Comparison of ENCODE assay signal across 10 mouse cellular contexts in the genomic region with DNA sequence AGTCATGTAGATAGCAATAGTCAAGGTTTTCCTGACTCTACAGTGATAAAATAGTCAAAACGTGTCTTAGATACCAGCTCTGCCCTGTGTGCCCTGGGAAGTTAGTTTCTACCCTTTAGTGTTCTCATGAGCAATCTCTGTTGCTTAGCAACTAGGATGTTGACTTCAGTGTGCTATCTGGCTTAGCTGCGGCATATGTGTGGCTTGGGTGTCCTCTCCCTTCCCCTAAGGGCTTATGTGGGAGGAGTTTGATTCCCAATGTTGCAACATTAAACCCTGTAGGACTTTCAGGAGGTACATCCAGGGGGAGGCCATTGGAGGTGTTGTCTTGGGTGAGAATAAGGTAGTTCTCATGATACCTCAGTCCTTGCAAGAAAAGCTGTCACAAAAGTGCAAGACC.
DNase-seq lines count a peak whose midpoint lies in the region; ATAC-seq and TF ChIP-seq lines count a peak whose summit lies in the region.
"Had no signal": no experiment of that assay in that cellular context is flagged by ENCODE, and none has a peak within 500 bp of the region (broad histone marks: within the 10 kb centered on the region; RNA-seq: fewer than 3 reads in every experiment).

No protein-coding gene starts in this region.

- H3K4me1 ChIP-seq in heart, embryonic 12.5 days (replicated peaks), result peaks cover 33% of the 10 kb centered on the region
- no peaks in the 10 kb centered on the region for H3K4me1 ChIP-seq in midbrain, embryonic 14.5 days (ENCODE audit: control insufficient read depth, insufficient read depth, low read length)
- H3K4me1 ChIP-seq in midbrain, embryonic 11.5 days (ENCODE audit: control insufficient read depth, insufficient read depth, low read length), result no peaks in the 10 kb centered on the region
- no peaks in the 10 kb centered on the region for H3K4me1 ChIP-seq in hindbrain, postnatal 0 days (ENCODE audit: insufficient read depth, low read length)
- peaks cover 13% of the 10 kb centered on the region for H3K4me1 ChIP-seq in stomach, embryonic 16.5 days (ENCODE audit: control insufficient read depth, insufficient read depth, low read length)

- H3K27me3 ChIP-seq in heart, embryonic 12.5 days (replicated peaks), result no peaks in the 10 kb centered on the region
- H3K27me3 ChIP-seq in midbrain, embryonic 14.5 days (ENCODE audit: control insufficient read depth, insufficient read depth, low read length), result no peaks in the 10 kb centered on the region
- no peaks in the 10 kb centered on the region for H3K27me3 ChIP-seq in midbrain, embryonic 11.5 days (ENCODE audit: control insufficient read depth, insufficient read depth, low read length)
- H3K27me3 ChIP-seq in hindbrain, postnatal 0 days (ENCODE audit: insufficient read depth, low read length), result no peaks in the 10 kb centered on the region
- H3K27me3 ChIP-seq in stomach, embryonic 16.5 days (ENCODE audit: control insufficient read depth, insufficient read depth, low read length), result no peaks in the 10 kb centered on the region
- H3K27me3 ChIP-seq: liver, embryonic 13.5 days had no signal

- no peaks in the 10 kb centered on the region for H3K36me3 ChIP-seq in heart, embryonic 12.5 days
- H3K36me3 ChIP-seq in midbrain, embryonic 14.5 days (ENCODE audit: control insufficient read depth, insufficient read depth, low read length), result no peaks in the 10 kb centered on the region
- no peaks in the 10 kb centered on the region for H3K36me3 ChIP-seq in midbrain, embryonic 11.5 days (ENCODE audit: control insufficient read depth, insufficient read depth, low read length)
- H3K36me3 ChIP-seq in hindbrain, postnatal 0 days (ENCODE audit: insufficient read depth, low read length), result no peaks in the 10 kb centered on the region
- no peaks in the 10 kb centered on the region for H3K36me3 ChIP-seq in stomach, embryonic 16.5 days (ENCODE audit: control insufficient read depth, insufficient read depth, low read length)
- H3K36me3 ChIP-seq: liver, embryonic 13.5 days had no signal

- H3K4me2 ChIP-seq in heart, embryonic 12.5 days, result no peak overlapping the region
- no peak overlapping the region for H3K4me2 ChIP-seq in midbrain, embryonic 14.5 days (ENCODE audit: low read length)
- no peak overlapping the region for H3K4me2 ChIP-seq in midbrain, embryonic 11.5 days
- no peak overlapping the region for H3K4me2 ChIP-seq in hindbrain, postnatal 0 days (ENCODE audit: low read depth, low read length)
- no peak overlapping the region for H3K4me2 ChIP-seq in stomach, embryonic 16.5 days (ENCODE audit: low read depth, low read length)
- H3K4me2 ChIP-seq: liver, embryonic 13.5 days had no signal

- no peak overlapping the region for H3K9ac ChIP-seq in heart, embryonic 12.5 days
- no peak overlapping the region for H3K9ac ChIP-seq in midbrain, embryonic 14.5 days (replicated peaks; ENCODE audit: low read length)
- no peak overlapping the region for H3K9ac ChIP-seq in midbrain, embryonic 11.5 days (ENCODE audit: low read length)
- no peak overlapping the region for H3K9ac ChIP-seq in hindbrain, postnatal 0 days (replicated peaks; ENCODE audit: low read length)
- H3K9ac ChIP-seq in stomach, embryonic 16.5 days (ENCODE audit: low read length), result no peak overlapping the region
- H3K9ac ChIP-seq: liver, embryonic 13.5 days had no signal

- no peak for DNase-seq in heart, postnatal 36 days
- peak; percentile 76 for DNase-seq in midbrain, embryonic 14.5 days
- no peak for DNase-seq in midbrain, embryonic 11.5 days (ENCODE audit: low spot score, missing footprints)
- peak; percentile 57 for DNase-seq in hindbrain, postnatal 0 days (ENCODE audit: low spot score)
- DNase-seq in thymus, adult 18-20 months, result no peak
- no peak for DNase-seq in cerebellum, adult 9-11 months
- DNase-seq: liver, embryonic 13.5 days had no signal

- H3K9me3 ChIP-seq in heart, embryonic 12.5 days (replicated peaks), result 0 out of 2 replicates have a peak, but pooled peaks cover 3% of the 10 kb centered on the region
- no peaks in the 10 kb centered on the region for H3K9me3 ChIP-seq in midbrain, embryonic 14.5 days (ENCODE audit: control insufficient read depth, low read length)
- H3K9me3 ChIP-seq in midbrain, embryonic 11.5 days (ENCODE audit: control insufficient read depth, low read length), result no peaks in the 10 kb centered on the region
- no peaks in the 10 kb centered on the region for H3K9me3 ChIP-seq in hindbrain, postnatal 0 days (ENCODE audit: low read length)
- peaks cover 3% of the 10 kb centered on the region; the same call in 1 of the 2 replicates for H3K9me3 ChIP-seq in stomach, embryonic 16.5 days (replicated peaks; ENCODE audit: control insufficient read depth, low read length)
- H3K9me3 ChIP-seq: liver, embryonic 13.5 days had no signal

- ATAC-seq in heart, embryonic 12.5 days (ENCODE audit: insufficient number of reproducible peaks, low FRiP score), result 0 out of 2 replicates have a peak, but pooled peaks have one; percentile 31
- ATAC-seq in midbrain, embryonic 14.5 days (ENCODE audit: low FRiP score, low TSS enrichment), result no peak
- no peak for ATAC-seq in midbrain, embryonic 11.5 days (ENCODE audit: low FRiP score)
- peak; percentile 59; the same call in 1 of the 2 replicates for ATAC-seq in hindbrain, postnatal 0 days
- ATAC-seq in stomach, embryonic 16.5 days (ENCODE audit: insufficient read depth, low FRiP score), result peak; percentile 56; the same call in 1 of the 2 replicates

- no peak overlapping the region for H3K4me3 ChIP-seq in heart, embryonic 12.5 days
- H3K4me3 ChIP-seq in midbrain, embryonic 14.5 days (replicated peaks; ENCODE audit: low read depth, low read length), result no peak overlapping the region
- H3K4me3 ChIP-seq in midbrain, embryonic 11.5 days (ENCODE audit: low read depth, low read length), result no peak overlapping the region
- H3K4me3 ChIP-seq in hindbrain, postnatal 0 days (ENCODE audit: low read length), result no peak overlapping the region
- no peak overlapping the region for H3K4me3 ChIP-seq in stomach, embryonic 16.5 days (replicated peaks; ENCODE audit: low read length)
- H3K4me3 ChIP-seq: liver, embryonic 13.5 days; myocyte had no signal

- H3K27ac ChIP-seq in heart, embryonic 12.5 days (ENCODE audit: poor library complexity, severe bottlenecking), result peak overlapping the region; percentile 24; the same call in 1 of the 2 replicates
- no peak overlapping the region for H3K27ac ChIP-seq in midbrain, embryonic 14.5 days (replicated peaks; ENCODE audit: low read depth, low read length)
- no peak overlapping the region for H3K27ac ChIP-seq in midbrain, embryonic 11.5 days (ENCODE audit: low read depth, low read length)
- no peak overlapping the region for H3K27ac ChIP-seq in hindbrain, postnatal 0 days
- no peak overlapping the region for H3K27ac ChIP-seq in stomach, embryonic 16.5 days (ENCODE audit: low read length)
- H3K27ac ChIP-seq: liver, embryonic 13.5 days had no signal

- intact Hi-C loops in heart, postnatal 36 days (cut with DNase I), result no loop called here

- WGBS in heart, embryonic 12.5 days, result 11% methylated on average over 2 of the region's 2 CpGs
- 24% methylated on average over 2 of the region's 2 CpGs for WGBS in midbrain, embryonic 14.5 days
- 46% methylated on average over 2 of the region's 2 CpGs for WGBS in midbrain, embryonic 11.5 days
- WGBS in hindbrain, postnatal 0 days, result 23% methylated on average over 2 of the region's 2 CpGs
- 39% methylated on average over 2 of the region's 2 CpGs for WGBS in stomach, embryonic 16.5 days

- no peak for TF ChIP-seq CTCF in hindbrain, postnatal 0 days (IDR thresholded peaks at IDR 0.05; ENCODE audit: low read depth)

Comparison
In these comparisons a context has a peak if more than half of its experiments do, and no peak if none do; other contexts are left out.
1. DNase-seq: peak in midbrain, embryonic 14.5 days (single experiment) and hindbrain, postnatal 0 days (single experiment); none in heart, postnatal 36 days (0 of 2), midbrain, embryonic 11.5 days (single experiment), thymus, adult 18-20 months (0 of 2) and cerebellum, adult 9-11 months (single experiment).
2. ATAC-seq: peak in heart, embryonic 12.5 days (single experiment), hindbrain, postnatal 0 days (single experiment) and stomach, embryonic 16.5 days (single experiment); none in midbrain, embryonic 14.5 days (single experiment) and midbrain, embryonic 11.5 days (single experiment).